Mouse (Mus musculus) midbrain, embryonic 13.5 days (tissue): ENCODE data around the gene Tor1a. TPM values are rescaled to one million over a fixed set of nuclear protein-coding genes. Genes with fewer than 3 reads are reported as not detected.

ENCODE experiments used
- ATAC-seq: fragments of 200-750 bp; cut with Nextera tagmentation; 2 replicates; pipeline ENCODE4 v1.8.0; 2017; ENCODE audit warnings: mild to moderate bottlenecking, moderate TSS enrichment, moderate library complexity
- H3K27ac ChIP-seq: fragments of 300-500 bp; sonication (generic); 2 replicates; pipeline ENCODE4 v1.5.1; 2015; ENCODE audit warnings: inconsistent platforms, mild to moderate bottlenecking, moderate library complexity
- H3K27me3 ChIP-seq: fragments of 300-500 bp; sonication (generic); 2 replicates; pipeline ENCODE4 v1.6.1; 2015; ENCODE audit warnings: mild to moderate bottlenecking, inconsistent platforms
- H3K36me3 ChIP-seq: fragments of 300-500 bp; sonication (generic); 2 replicates; pipeline ENCODE4 v1.6.1; 2015; ENCODE audit warnings: mild to moderate bottlenecking, inconsistent platforms
- H3K4me1 ChIP-seq: fragments of 300-500 bp; sonication (generic); replicated peaks from 2 replicates; pipeline ENCODE4 v1.6.1; 2015; ENCODE audit warnings: inconsistent platforms
- H3K4me2 ChIP-seq: fragments of 300-500 bp; sonication (generic); replicated peaks from 2 replicates; pipeline ENCODE4 v1.6.1; 2015; ENCODE audit warnings: moderate library complexity, mild to moderate bottlenecking, inconsistent platforms
- H3K4me3 ChIP-seq: fragments of 300-500 bp; sonication (generic); replicated peaks from 2 replicates; pipeline ENCODE4 v1.5.1; 2015; ENCODE audit warnings: mild to moderate bottlenecking, inconsistent platforms
- H3K9ac ChIP-seq: fragments of 300-500 bp; sonication (generic); replicated peaks from 2 replicates; pipeline ENCODE4 v1.6.1; 2015; ENCODE audit warnings: mild to moderate bottlenecking, inconsistent platforms
- H3K9me3 ChIP-seq: fragments of 300-500 bp; sonication (generic); 2 replicates; pipeline ENCODE4 v1.6.1; 2016; ENCODE audit warnings: mild to moderate bottlenecking, inconsistent platforms
- WGBS: fragments of 180-500 bp; shearing (Covaris S2); methylation state at CpG from one replicate; pipeline ENCODE4 v1.1.7; 2015; 5-methylcytosine and 5-hydroxymethylcytosine counted together
- polyA plus RNA-seq: library from polyadenylated mRNA; unstranded; fragments of >200 nt; fragmentation: Nextera tagmentation; extraction: Ambion mirVana; gene quantifications from 2 replicates; pipeline ENCODE4 v1.2.1, GENCODE M21; 2015

Gene Tor1a
- polyA plus RNA-seq, 1 experiment from 2014 or later: 95.7 TPM

DNA sequence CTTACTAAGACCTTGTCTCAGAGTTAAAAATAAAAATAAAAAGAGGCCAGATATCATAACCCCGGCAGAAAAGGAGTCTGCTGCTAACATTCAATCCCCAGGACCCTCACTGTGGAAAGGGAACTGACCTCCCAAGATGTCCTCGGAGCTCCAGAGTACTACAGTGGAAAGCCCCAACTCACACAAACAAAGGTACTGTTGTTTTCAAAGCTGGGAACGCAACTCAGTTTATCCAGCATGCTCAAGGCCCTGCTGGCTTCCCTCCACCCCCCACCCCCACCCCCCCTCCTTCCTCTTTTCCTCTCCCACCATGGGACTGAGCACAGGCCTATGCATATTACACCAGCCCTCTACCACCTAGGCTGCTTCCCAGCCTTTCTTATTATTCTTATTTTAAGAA, 52.9 kb downstream of the Tor1a start:
- Histone ChIP-seq H3K4me1 (0 out of 2 replicates have a peak, but pooled peaks cover 3% of the 10 kb centered on the region), H3K4me2 (no peak overlapping the region), H3K9me3 (no peaks in the 10 kb centered on the region), H3K27ac (no peak overlapping the region), H3K27me3 (no peaks in the 10 kb centered on the region), H3K36me3 (no peaks in the 10 kb centered on the region), H3K9ac (no peak overlapping the region), H3K4me3 (no peak overlapping the region)
- WGBS: 53% methylated on average over 3 of the region's 3 CpGs
- no peak for ATAC-seq

DNA sequence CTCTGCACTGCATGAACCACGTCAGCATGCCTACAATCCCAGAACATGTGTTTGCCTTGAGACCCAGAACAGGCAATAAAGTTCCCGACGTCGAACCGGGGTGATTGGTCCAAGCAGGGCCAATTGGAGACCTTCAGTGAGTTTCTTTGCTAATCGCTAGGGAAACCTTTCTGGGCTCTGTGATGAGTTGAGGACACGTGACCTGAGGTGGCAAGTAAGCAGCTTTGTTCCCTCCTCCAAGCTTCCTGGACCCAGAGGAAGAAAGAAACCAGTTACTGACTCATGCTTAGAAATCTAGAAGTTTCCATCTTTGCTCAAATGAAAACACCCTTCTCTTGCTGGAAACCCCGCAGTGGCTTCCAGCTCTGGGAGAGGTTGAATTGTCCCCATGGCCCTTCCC, 54.7 kb downstream of the Tor1a start:
- Histone ChIP-seq H3K4me3 (no peak overlapping the region), H3K27ac (no peak overlapping the region), H3K4me2 (no peak overlapping the region), H3K4me1 (0 out of 2 replicates have a peak, but pooled peaks cover 3% of the 10 kb centered on the region), H3K9me3 (no peaks in the 10 kb centered on the region), H3K27me3 (no peaks in the 10 kb centered on the region), H3K36me3 (no peaks in the 10 kb centered on the region), H3K9ac (no peak overlapping the region)
- WGBS: 81% methylated on average over 8 of the region's 8 CpGs
- no peak for ATAC-seq

DNA sequence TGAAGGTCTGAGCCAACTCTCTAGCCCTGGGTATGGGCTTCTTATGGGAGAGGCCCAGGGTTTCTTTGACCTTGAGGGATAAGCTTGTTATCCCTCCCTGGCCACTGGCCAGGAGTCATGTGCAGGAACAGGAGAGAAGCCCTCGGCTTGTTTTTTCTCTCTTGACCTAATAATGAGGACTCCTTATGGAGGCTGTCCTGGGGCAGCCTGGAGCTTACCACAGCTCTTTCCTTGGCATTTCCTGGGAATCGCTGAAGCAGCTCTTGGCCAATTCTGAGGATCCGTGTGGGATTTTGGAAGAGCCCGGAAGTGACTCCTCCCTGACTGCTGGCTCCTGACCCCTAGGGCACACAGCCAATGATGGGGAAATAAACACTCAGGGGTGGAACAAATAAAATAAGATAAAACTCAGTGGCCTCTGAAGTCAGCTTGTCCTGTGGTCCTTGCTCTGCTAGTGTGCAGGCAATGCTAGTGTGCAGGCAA, 55.4 kb downstream of the Tor1a start:
- Histone ChIP-seq H3K4me1 (0 out of 2 replicates have a peak, but pooled peaks cover 3% of the 10 kb centered on the region), H3K27me3 (no peaks in the 10 kb centered on the region), H3K36me3 (no peaks in the 10 kb centered on the region), H3K27ac (no peak overlapping the region), H3K4me2 (no peak overlapping the region), H3K4me3 (no peak overlapping the region), H3K9ac (no peak overlapping the region), H3K9me3 (no peaks in the 10 kb centered on the region)
- 69% methylated on average over 4 of the region's 4 CpGs for WGBS
- no peak for ATAC-seq

Other genes with a start within 250 kb of the Tor1a start
- gene 1700001O22Rik, start 164.3 kb downstream of the Tor1a start, polyA plus RNA-seq: 1.1 and 1.3 TPM in 2 replicates
- gene Ntmt1, start 160.1 kb downstream of the Tor1a start, polyA plus RNA-seq: 121 and 123 TPM in 2 replicates
- gene Asb6, start 137.6 kb downstream of the Tor1a start, polyA plus RNA-seq: 41.7 and 43.0 TPM in 2 replicates
- gene Prrx2, start 133.0 kb downstream of the Tor1a start, polyA plus RNA-seq: 2.0 and 2.8 TPM in 2 replicates
- 2.5 and 2.9 TPM in 2 replicates for gene Ptges, start 38.1 kb downstream of the Tor1a start, polyA plus RNA-seq
- gene Tor1b, start 15.0 kb downstream of the Tor1a start, polyA plus RNA-seq: 18.3 and 20.5 TPM in 2 replicates
- 88.8 and 92.8 TPM in 2 replicates for gene BC005624, start 14.3 kb upstream of the Tor1a start, polyA plus RNA-seq
- 42.5 and 47.9 TPM in 2 replicates for gene Usp20, start 14.3 kb upstream of the Tor1a start, polyA plus RNA-seq
- gene Fnbp1, start 174.1 kb upstream of the Tor1a start, polyA plus RNA-seq: 14.9 and 16.9 TPM in 2 replicates
- 37.5 and 40.0 TPM in 2 replicates for gene Gpr107, start 184.4 kb upstream of the Tor1a start, polyA plus RNA-seq